Mouse (Mus musculus) spleen, adult 2 months (tissue): ENCODE data around the gene Syne3.

Experiments
- CTCF ChIP-seq: fragments of 200-500 bp; IDR thresholded peaks from 2 replicates; pipeline ENCODE4 v1.5.1; 2011; ENCODE audit warnings: mild to moderate bottlenecking, inconsistent platforms; ENCODE audit not compliant: insufficient read depth, insufficient read length, insufficient replicate concordance; ENCODE audit errors: extremely low read depth
- POLR2A ChIP-seq: fragments of 200-500 bp; IDR thresholded peaks from 2 replicates; pipeline ENCODE4 v1.6.1; 2011; ENCODE audit warnings: low read depth, low read length, inconsistent platforms

- TF ChIP-seq CTCF (no peak), POLR2A (peak; percentile 74)
These were observed 22.7 kb upstream of the Syne3 start, which contains the start of gene Glrx5 for GRCm38 (mm10) chr12:105032147-105032831.
